In genomic region chr9:119101992-119102782, GRCm38 (mm10) we compare ENCODE assay signal across 8 mouse cellular contexts. TPM values are rescaled to one million over a fixed set of nuclear protein-coding genes. Genes with fewer than 3 reads are reported as not detected.
DNase-seq lines count a peak whose midpoint lies in the region; ATAC-seq and TF ChIP-seq lines count a peak whose summit lies in the region.

Dlec1 (plus strand) TSS chr9:119102478.

- peak within 1 kb of the TSS; percentile 45 for H3K9ac ChIP-seq in forebrain, postnatal 0 days
- no peak within 1 kb of the TSS; the same call in 1 of the 2 replicates for H3K9ac ChIP-seq in neural tube, embryonic 14.5 days (replicated peaks; ENCODE audit: low read depth, low read length)

- H3K4me1 ChIP-seq in forebrain, postnatal 0 days (ENCODE audit: insufficient read depth) = peaks cover 4% of the 10 kb centered on the region; the same call in 1 of the 2 replicates
- 0 out of 2 replicates have a peak, but pooled peaks cover 3% of the 10 kb centered on the region for H3K4me1 ChIP-seq in neural tube, embryonic 14.5 days (ENCODE audit: control insufficient read depth, insufficient read depth, low read length)

- H3K4me2 ChIP-seq in forebrain, postnatal 0 days (ENCODE audit: low read depth) = peak within 1 kb of the TSS; percentile 70
- peak within 1 kb of the TSS; percentile 70 for H3K4me2 ChIP-seq in neural tube, embryonic 14.5 days (ENCODE audit: low read depth, low read length)

- WGBS in forebrain, postnatal 0 days = 2% methylated on average over 44 of the region's 44 CpGs
- WGBS in neural tube, embryonic 14.5 days = 3% methylated on average over 44 of the region's 44 CpGs

- H3K27ac ChIP-seq in forebrain, postnatal 0 days (ENCODE audit: low read depth, low read length) = no peak within 1 kb of the TSS
- peak within 1 kb of the TSS; percentile 52; the same call in 1 of the 2 replicates for H3K27ac ChIP-seq in layer of hippocampus, adult 2 months
- 0 out of 2 replicates have a peak within 1 kb of the TSS, but pooled peaks have one; percentile 16 for H3K27ac ChIP-seq in neural tube, embryonic 14.5 days (ENCODE audit: low read depth, low read length)

- peak; percentile 25; the same call in 1 of the 2 replicates for TF ChIP-seq CTCF in forebrain, postnatal 0 days (IDR thresholded peaks at IDR 0.05; ENCODE audit: low read depth)
- peak; percentile 52 for TF ChIP-seq CTCF in layer of hippocampus, adult 2 months (conservative IDR thresholded peaks at IDR 0.05)

- peaks cover 8% of the 10 kb centered on the region; the same call in 1 of the 2 replicates for H3K27me3 ChIP-seq in forebrain, postnatal 0 days (ENCODE audit: insufficient read depth, low read length)
- H3K27me3 ChIP-seq in neural tube, embryonic 14.5 days (ENCODE audit: control insufficient read depth, insufficient read depth, low read length) = no peaks in the 10 kb centered on the region

- no peaks in the 10 kb centered on the region for H3K9me3 ChIP-seq in forebrain, postnatal 0 days (ENCODE audit: low read length)
- no peaks in the 10 kb centered on the region for H3K9me3 ChIP-seq in neural tube, embryonic 14.5 days (ENCODE audit: control insufficient read depth, low read length)

- peak within 1 kb of the TSS; percentile 62 for H3K4me3 ChIP-seq in forebrain, postnatal 0 days (ENCODE audit: low read depth, low read length)
- H3K4me3 ChIP-seq in layer of hippocampus, adult 2 months = peak within 1 kb of the TSS; percentile 71
- H3K4me3 ChIP-seq in neural tube, embryonic 14.5 days (ENCODE audit: low read depth, low read length) = peak within 1 kb of the TSS; percentile 49

- H3K36me3 ChIP-seq in forebrain, postnatal 0 days (ENCODE audit: insufficient read depth) = no peaks in the 10 kb centered on the region
- no peaks in the 10 kb centered on the region for H3K36me3 ChIP-seq in neural tube, embryonic 14.5 days (ENCODE audit: control insufficient read depth, insufficient read depth, low read length)

- ATAC-seq in forebrain, postnatal 0 days = peak; percentile 95
- peak; percentile 92 to 96 for ATAC-seq in hematopoietic stem cell, adult 5-6 weeks (replicated peaks in 1 of 2; ENCODE audit: insufficient read depth in 1 of 2, low FRiP score in 2 of 2, low TSS enrichment in 1 of 2, low read depth in 1 of 2, poor library complexity in 2 of 2, severe bottlenecking in 2 of 2)
- peak; percentile 90 for ATAC-seq in neural tube, embryonic 14.5 days (ENCODE audit: low read depth)

- peak; percentile 91 for DNase-seq in ES-CJ7 (ENCODE audit: low read depth, low spot score)
- DNase-seq in brain, embryonic 18.5 days (ENCODE audit: low read depth, low spot score) = peak; percentile 63
- peak; percentile 88 for DNase-seq in forebrain, postnatal 0 days
- peak; percentile 63 to 79 for DNase-seq in layer of hippocampus, adult 2 months (ENCODE audit: low spot score in 2 of 2)
- DNase-seq in lung, adult 18-20 months = peak; percentile 83 to 86
- peak; percentile 54 to 62 for DNase-seq in thymus, postnatal 10 days (ENCODE audit: low spot score in 2 of 2)

RNA-seq across cellular contexts. Expression of gene Dlec1, which starts in this region (rescaled TPM):
- 0.85 and 2.0 TPM in 2 replicates for total RNA-seq in forebrain, postnatal 0 days (2014; rRNA removed)
- 0.40 and 0.42 TPM in 2 replicates for polyA plus RNA-seq in forebrain, postnatal 0 days (2015; fragmentation: Nextera tagmentation; extraction: Ambion mirVana)
- 0.55 TPM in 1 of 2 replicates, not detected in the other for total RNA-seq in hematopoietic stem cell, adult 5-6 weeks (2017)
- 1 to 10 TPM; 3.0 to 3.3 TPM for total RNA-seq in layer of hippocampus, adult 2 months (2021)
- 1.1 and 1.2 TPM in 2 replicates for polyA plus RNA-seq in neural tube, embryonic 14.5 days (2014; fragmentation: Nextera tagmentation; extraction: Ambion mirVana)

Comparison
In these comparisons a context has a peak if more than half of its experiments do, and no peak if none do; other contexts are left out.
1. Peak in ATAC-seq in hematopoietic stem cell, adult 5-6 weeks; RNA of the gene not detected or under 1 TPM.